7 mouse cellular contexts compared by ENCODE assay signal in genomic region chr5:63936740-63937139, GRCm38 (mm10). TPM values are rescaled to one million over a fixed set of nuclear protein-coding genes. Genes with fewer than 3 reads are reported as not detected.
DNase-seq lines count a peak whose midpoint lies in the region; ATAC-seq and TF ChIP-seq lines count a peak whose summit lies in the region.

No protein-coding gene starts in this region.

- WGBS in forebrain, embryonic 12.5 days: 75% methylated on average over 6 of the region's 6 CpGs
- WGBS in limb, embryonic 10.5 days: 81% methylated on average over 6 of the region's 6 CpGs

- no peak overlapping the region for H3K9ac ChIP-seq in forebrain, embryonic 12.5 days

- ATAC-seq in forebrain, embryonic 12.5 days (ENCODE audit: low FRiP score): no peak

- no peaks in the 10 kb centered on the region for H3K27me3 ChIP-seq in myocyte (ENCODE audit: control insufficient read depth, insufficient read depth, insufficient read length)
- no peaks in the 10 kb centered on the region for H3K27me3 ChIP-seq in forebrain, embryonic 12.5 days
- H3K27me3 ChIP-seq in limb, embryonic 10.5 days (ENCODE audit: low read depth, poor library complexity, severe bottlenecking): no peaks in the 10 kb centered on the region

- no peak overlapping the region for H3ac ChIP-seq in myocyte (ENCODE audit: control insufficient read depth, insufficient read length)

- no peak for TF ChIP-seq POLR2A in myocyte (IDR thresholded peaks at IDR 0.05; ENCODE audit: insufficient read length, low read depth)

- no peak overlapping the region for H3K4me3 ChIP-seq in myocyte
- H3K4me3 ChIP-seq in forebrain, embryonic 12.5 days (replicated peaks): no peak overlapping the region
- no peak overlapping the region for H3K4me3 ChIP-seq in limb, embryonic 10.5 days

- peaks cover 11% of the 10 kb centered on the region for H3K4me1 ChIP-seq in forebrain, embryonic 12.5 days
- no peaks in the 10 kb centered on the region for H3K4me1 ChIP-seq in limb, embryonic 10.5 days

- peak; percentile 56 for DNase-seq in ZHBTc4 (ENCODE audit: low read depth, low spot score)
- DNase-seq in adrenal gland, postnatal 4 days (ENCODE audit: low spot score in 2 of 2): peak; percentile 7 to 66
- DNase-seq in kidney, postnatal 14 days: peak; percentile 49
- no peak for DNase-seq in thymus, postnatal 25 days
- no peak for DNase-seq in limb, embryonic 10.5 days (ENCODE audit: low spot score)

- H3K27ac ChIP-seq in forebrain, embryonic 12.5 days: no peak overlapping the region
- no peak overlapping the region for H3K27ac ChIP-seq in limb, embryonic 10.5 days

- H3K9me3 ChIP-seq in forebrain, embryonic 12.5 days: no peaks in the 10 kb centered on the region
- no peaks in the 10 kb centered on the region for H3K9me3 ChIP-seq in limb, embryonic 10.5 days (replicated peaks)

- H3K4me2 ChIP-seq in myocyte (ENCODE audit: low read depth): peak overlapping the region; percentile 37
- H3K4me2 ChIP-seq in forebrain, embryonic 12.5 days: no peak overlapping the region

- H3K79me2 ChIP-seq in myocyte (ENCODE audit: control insufficient read depth, insufficient read depth): peaks cover 15% of the 10 kb centered on the region

- peaks cover 27% of the 10 kb centered on the region for H3K36me3 ChIP-seq in myocyte (ENCODE audit: control insufficient read depth, insufficient read depth)
- peaks cover 5% of the 10 kb centered on the region; the same call in 1 of the 2 replicates for H3K36me3 ChIP-seq in forebrain, embryonic 12.5 days (replicated peaks)
- peaks cover 29% of the 10 kb centered on the region for H3K36me3 ChIP-seq in limb, embryonic 10.5 days

TF ChIP-seq in myocyte, 11 proteins besides CTCF, POLR2A, EP300 and RAD21:
- no peak for TF ChIP-seq TCF3 (IDR thresholded peaks at IDR 0.05; ENCODE audit: insufficient read length, low read depth)
- TF ChIP-seq MYOG (IDR thresholded peaks at IDR 0.05; ENCODE audit: control insufficient read depth in 1 of 3, insufficient read depth in 1 of 3, insufficient read length in 2 of 3, low read depth in 2 of 3): peak in 1 of 3 experiments; percentile 14
- no peak for TF ChIP-seq E2F4 (IDR thresholded peaks at IDR 0.05; ENCODE audit: insufficient read depth)
- no peak for TF ChIP-seq USF1 (IDR thresholded peaks at IDR 0.05; ENCODE audit: low read depth)
- no peak for TF ChIP-seq MYOD1 (IDR thresholded peaks at IDR 0.05; ENCODE audit: control insufficient read depth in 1 of 3, insufficient read length in 2 of 3, low read depth in 2 of 3)
- no peak for TF ChIP-seq SRF (IDR thresholded peaks at IDR 0.05; ENCODE audit: control insufficient read depth, insufficient read length, low read depth)
- no peak for TF ChIP-seq REST (IDR thresholded peaks at IDR 0.05; ENCODE audit: insufficient read depth, insufficient read length)
- no peak for TF ChIP-seq TCF12 (IDR thresholded peaks at IDR 0.05; ENCODE audit: insufficient read depth, poor library complexity, severe bottlenecking)

RNA-seq across cellular contexts. Expression of gene Rell1, which starts 32.0 kb away (rescaled TPM):
- 10 to 100 TPM; 36.7 to 39.9 TPM for total RNA-seq in adrenal gland, postnatal 4 days (2021)
- polyA plus RNA-seq in myocyte (2012; fragmentation: generic; extraction: Trizol): 25.9 TPM
- 15.8 and 16.5 TPM in 2 replicates for polyA plus RNA-seq in forebrain, embryonic 12.5 days (2016; fragmentation: Nextera tagmentation; extraction: Ambion mirVana)
- 13.5 and 15.0 TPM in 2 replicates for polyA plus RNA-seq in limb, embryonic 10.5 days (2016; fragmentation: Nextera tagmentation; extraction: Ambion mirVana)

Comparison
In these comparisons a context has a peak if more than half of its experiments do, and no peak if none do; other contexts are left out.
1. DNase-seq: peak in ZHBTc4 (single experiment), adrenal gland, postnatal 4 days (2 of 2) and kidney, postnatal 14 days (single experiment); none in thymus, postnatal 25 days (single experiment) and limb, embryonic 10.5 days (single experiment).